Mouse (Mus musculus) midbrain, postnatal 0 days (tissue): Measurements from ENCODE around the gene Txlng. TPM values are rescaled to one million over a fixed set of nuclear protein-coding genes. Genes with fewer than 3 reads are reported as not detected.
A peak's percentile ranks its signal among the peaks of the same experiment; 100 is the strongest.

Experiments
- ATAC-seq: fragments of 200-750 bp; cut with Nextera tagmentation; 2 replicates; pipeline ENCODE4 v1.8.0; 2017; ENCODE audit warnings: moderate number of reproducible peaks, mild to moderate bottlenecking, moderate TSS enrichment, moderate library complexity; ENCODE audit not compliant: low FRiP score
- DNase-seq: peaks from one replicate; pipeline ENCODE4 v3.0.0-alpha.2; 2015; ENCODE audit warnings: low spot score
- H3K27ac ChIP-seq: fragments of 300-500 bp; sonication (generic); 2 replicates; pipeline ENCODE4 v1.5.1; 2014; ENCODE audit warnings: low read depth, mild to moderate bottlenecking, low read length, mixed read lengths
- H3K27me3 ChIP-seq: fragments of 300-500 bp; sonication (generic); 2 replicates; pipeline ENCODE4 v1.6.1; 2014; ENCODE audit warnings: low read length, control low read depth, mixed read lengths; ENCODE audit not compliant: insufficient read depth
- H3K36me3 ChIP-seq: fragments of 300-500 bp; sonication (generic); 2 replicates; pipeline ENCODE4 v1.6.1; 2014; ENCODE audit warnings: low read length, control low read depth, mixed read lengths; ENCODE audit not compliant: insufficient read depth
- H3K4me1 ChIP-seq: fragments of 300-500 bp; sonication (generic); 2 replicates; pipeline ENCODE4 v1.6.1; 2014; ENCODE audit warnings: mild to moderate bottlenecking, control low read depth, antibody characterized with exemption, low read length, mixed read lengths; ENCODE audit not compliant: insufficient read depth
- H3K4me2 ChIP-seq: fragments of 300-500 bp; sonication (generic); 2 replicates; pipeline ENCODE4 v1.6.1; 2014; ENCODE audit warnings: low read depth, mild to moderate bottlenecking, low read length, mixed read lengths; ENCODE audit not compliant: poor library complexity, severe bottlenecking
- H3K4me3 ChIP-seq: fragments of 300-500 bp; sonication (generic); 2 replicates; pipeline ENCODE4 v1.5.1; 2014; ENCODE audit warnings: low read depth, mild to moderate bottlenecking, low read length, moderate library complexity
- H3K9ac ChIP-seq: fragments of 300-500 bp; sonication (generic); replicated peaks from 2 replicates; pipeline ENCODE4 v1.6.1; 2014; ENCODE audit warnings: mild to moderate bottlenecking, low read length, moderate library complexity, mixed read lengths; ENCODE audit not compliant: poor library complexity, severe bottlenecking
- H3K9me3 ChIP-seq: fragments of 300-500 bp; sonication (generic); 2 replicates; pipeline ENCODE4 v1.6.1; 2016; ENCODE audit warnings: low read length, control low read depth
- CTCF ChIP-seq: IDR thresholded peaks from 2 replicates; pipeline ENCODE4 v1.5.1; 2016; ENCODE audit warnings: antibody characterized with exemption, mild to moderate bottlenecking
- WGBS: fragments of 180-500 bp; shearing (Covaris S2); extraction: QIAGEN DNeasy Blood & Tissue Kit; methylation state at CpG from one replicate; pipeline ENCODE4 v1.1.7; 2014; 5-methylcytosine and 5-hydroxymethylcytosine counted together
- polyA plus RNA-seq: library from polyadenylated mRNA; unstranded; fragments of >200 nt; fragmentation: Nextera tagmentation; extraction: Ambion mirVana; gene quantifications from 2 replicates; pipeline ENCODE4 v1.2.1, GENCODE M21; 2015
- total RNA-seq: library from RNA; depleted of rRNA; stranded (reverse); fragments of >200 nt; gene quantifications from 2 replicates; pipeline ENCODE4 v1.2.3, GENCODE M21; 2014

Txlng gene
- total and polyA plus RNA-seq, 2 experiments from 2014 or later: 12.3 to 13.6 TPM

GRCm38 (mm10) chrX:162770726-162771125 is 58.5 kb downstream of the Txlng start:
- no peak for ATAC-seq
- no peak overlapping the region for H3K9ac ChIP-seq
- WGBS: 81% methylated on average over 1 of the region's 1 CpGs
- H3K4me1 ChIP-seq: no peaks in the 10 kb centered on the region
- DNase-seq: no peak
- H3K9me3 ChIP-seq: no peaks in the 10 kb centered on the region
- H3K27ac ChIP-seq: no peak overlapping the region
- H3K36me3 ChIP-seq: no peaks in the 10 kb centered on the region; the same call in 1 of the 2 replicates
- no peak overlapping the region for H3K4me3 ChIP-seq
- no peaks in the 10 kb centered on the region for H3K27me3 ChIP-seq
- TF ChIP-seq CTCF: no peak
- H3K4me2 ChIP-seq: no peak overlapping the region

GRCm38 (mm10) chrX:162761716-162762395 is 67.4 kb downstream of the Txlng start:
- ATAC-seq: no peak
- TF ChIP-seq CTCF: peak; percentile 20; the same call in 1 of the 2 replicates
- H3K9ac ChIP-seq: no peak overlapping the region
- no peaks in the 10 kb centered on the region for H3K9me3 ChIP-seq
- H3K4me2 ChIP-seq: peak overlapping the region; percentile 52
- no peaks in the 10 kb centered on the region for H3K27me3 ChIP-seq
- peak; percentile 15 for DNase-seq
- H3K4me1 ChIP-seq: no peaks in the 10 kb centered on the region
- H3K4me3 ChIP-seq: peak overlapping the region; percentile 60
- WGBS: 39% methylated on average over 9 of the region's 9 CpGs
- peak overlapping the region; percentile 80; the same call in 1 of the 2 replicates for H3K27ac ChIP-seq
- no peaks in the 10 kb centered on the region for H3K36me3 ChIP-seq

DNA sequence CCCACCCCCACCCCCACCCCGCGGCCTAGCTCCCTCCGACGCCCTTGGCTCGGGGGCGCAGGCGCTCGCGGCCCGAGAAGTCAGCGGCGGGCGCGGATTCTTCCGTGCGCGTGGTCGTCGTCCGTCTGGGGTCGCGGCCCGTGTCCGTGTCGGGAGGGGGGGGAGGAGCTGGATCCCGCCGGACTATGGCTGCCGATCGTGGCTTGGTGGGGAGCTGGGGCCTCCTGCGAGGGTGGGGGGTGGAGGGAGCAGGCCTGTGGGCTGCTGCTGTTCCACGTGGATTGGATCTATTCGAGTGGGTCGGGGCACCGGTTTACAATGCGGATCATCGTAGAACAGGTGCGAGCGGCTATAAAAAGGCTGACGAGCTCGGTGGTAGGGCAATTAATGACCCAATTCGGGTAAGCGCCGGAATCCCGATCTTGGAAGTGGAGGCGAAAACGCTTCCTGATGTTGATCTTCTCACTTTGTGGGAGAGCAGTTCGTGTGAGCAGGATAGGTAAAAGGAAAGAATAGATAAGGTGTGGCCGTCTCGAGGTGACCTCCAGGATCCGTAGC is 68.2 kb downstream of the Txlng start:
- 26% methylated on average over 38 of the region's 50 CpGs for WGBS
- no peaks in the 10 kb centered on the region for H3K9me3 ChIP-seq
- ATAC-seq (peak; percentile 43), DNase-seq (peak; percentile 4)
- H3K4me1 ChIP-seq: no peaks in the 10 kb centered on the region
- H3K4me3 ChIP-seq: peak overlapping the region; percentile 60
- no peaks in the 10 kb centered on the region for H3K36me3 ChIP-seq
- H3K27me3 ChIP-seq: no peaks in the 10 kb centered on the region
- no peak for TF ChIP-seq CTCF
- H3K4me2 ChIP-seq: peak overlapping the region; percentile 52
- peak overlapping the region; percentile 56 for H3K9ac ChIP-seq
- H3K27ac ChIP-seq: peak overlapping the region; percentile 80

DNA sequence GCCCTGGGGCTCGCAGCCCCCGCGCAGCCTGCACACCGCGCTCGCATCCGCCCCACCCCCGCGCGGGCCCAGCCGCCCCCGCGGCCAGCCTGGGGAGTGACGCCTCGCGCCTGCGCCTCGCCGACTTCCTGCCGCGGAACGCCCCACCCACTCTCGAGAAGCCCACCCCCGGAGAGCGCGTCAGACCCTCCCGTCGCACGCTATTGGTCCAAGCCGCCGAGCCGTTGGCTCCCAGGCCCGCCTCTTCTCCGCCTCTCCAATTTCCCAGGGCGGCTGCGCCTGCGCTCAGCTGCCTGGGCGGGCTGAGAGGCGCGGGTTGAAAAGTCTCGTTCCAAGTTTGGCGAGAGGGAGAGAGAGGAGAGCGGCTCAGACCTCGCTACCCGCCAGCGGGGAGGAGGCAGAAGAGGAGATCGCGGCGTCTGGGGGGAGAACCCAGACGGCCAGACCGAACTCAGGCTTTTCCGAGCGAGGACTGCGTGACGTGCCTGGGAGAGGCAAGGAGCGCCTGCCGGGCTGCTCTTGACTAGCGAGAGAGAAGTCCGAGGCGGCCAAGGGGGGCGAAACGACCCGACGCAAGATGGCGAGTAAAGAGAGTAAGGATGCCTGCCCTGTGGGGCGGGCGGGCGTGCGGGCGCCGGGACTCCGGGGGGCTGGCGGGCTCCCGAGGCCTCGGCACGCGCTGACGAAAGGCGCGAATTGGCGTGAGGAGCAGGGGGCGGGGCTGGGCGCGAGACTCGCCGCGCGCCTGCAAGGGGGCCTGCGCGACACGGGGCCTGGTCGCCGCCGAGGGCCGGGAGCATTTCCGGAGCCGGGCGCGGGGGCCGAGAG is 68.9 kb downstream of the Txlng start, which contains the start of gene Rbbp7:
Gene Rbbp7, plus strand, starts transcription at position 288 of the 828 bp plus-strand sequence.
- H3K36me3 ChIP-seq: no peaks in the 10 kb centered on the region
- peak; percentile 97 for ATAC-seq
- H3K4me3 ChIP-seq: peak within 1 kb of the TSS; percentile 60
- no peaks in the 10 kb centered on the region for H3K4me1 ChIP-seq
- no peaks in the 10 kb centered on the region for H3K9me3 ChIP-seq
- H3K27me3 ChIP-seq: no peaks in the 10 kb centered on the region
- 24% methylated on average over 39 of the region's 100 CpGs for WGBS
- TF ChIP-seq CTCF: no peak
- H3K27ac ChIP-seq: peak within 1 kb of the TSS; percentile 83
- H3K4me2 ChIP-seq: peak within 1 kb of the TSS; percentile 52
- peak within 1 kb of the TSS; percentile 56 for H3K9ac ChIP-seq
- DNase-seq: peak; percentile 95

- 25% methylated on average over 31 of the region's 32 CpGs for WGBS
- Histone ChIP-seq H3K36me3 (no peaks in the 10 kb centered on the region), H3K4me3 (peak overlapping the region; percentile 60), H3K27ac (peak overlapping the region; percentile 83), H3K9me3 (no peaks in the 10 kb centered on the region), H3K27me3 (no peaks in the 10 kb centered on the region), H3K4me2 (peak overlapping the region; percentile 36), H3K4me1 (no peaks in the 10 kb centered on the region), H3K9ac (peak overlapping the region; percentile 42; the same call in 1 of the 2 replicates)
- DNase-seq: peak; percentile 12
- ATAC-seq: no peak
- no peak for TF ChIP-seq CTCF
These were observed 69.8 kb downstream of the Txlng start for GRCm38 (mm10) chrX:162759251-162760114.
